23 mouse cellular contexts compared by ENCODE assay signal in genomic region chr2:166039681-166040080, GRCm38 (mm10). TPM values are rescaled to one million over a fixed set of nuclear protein-coding genes. Genes with fewer than 3 reads are reported as not detected.
DNase-seq lines count a peak whose midpoint lies in the region; ATAC-seq and TF ChIP-seq lines count a peak whose summit lies in the region.
"Had no signal": no experiment of that assay in that cellular context is flagged by ENCODE, and none has a peak within 500 bp of the region (broad histone marks: within the 10 kb centered on the region; RNA-seq: fewer than 3 reads in every experiment).

No protein-coding gene starts in this region.

- 87% methylated on average over 4 of the region's 4 CpGs for WGBS in heart, embryonic 12.5 days
- WGBS in heart, embryonic 11.5 days (ENCODE audit: insufficient replicate concordance): 80% methylated on average over 4 of the region's 4 CpGs
- 48% methylated on average over 4 of the region's 4 CpGs for WGBS in kidney, adult 2 months
- WGBS in kidney, embryonic 14.5 days: 86% methylated on average over 4 of the region's 4 CpGs
- WGBS in liver, adult 2 months: 78% methylated on average over 4 of the region's 4 CpGs
- WGBS in liver, embryonic 12.5 days (ENCODE audit: insufficient replicate concordance): 79% methylated on average over 4 of the region's 4 CpGs

- no peak for TF ChIP-seq POLR2A in kidney, adult 2 months (IDR thresholded peaks at IDR 0.05; ENCODE audit: low read depth, low read length)
- TF ChIP-seq POLR2A in liver, adult 2 months (IDR thresholded peaks at IDR 0.05; ENCODE audit: extremely low read depth, insufficient read depth, low read length): no peak

- peaks cover 34% of the 10 kb centered on the region for H3K4me1 ChIP-seq in heart, embryonic 12.5 days (replicated peaks)
- H3K4me1 ChIP-seq in heart, embryonic 11.5 days (ENCODE audit: control insufficient read depth, insufficient read depth, low read length): peaks cover 18% of the 10 kb centered on the region
- peaks cover 33% of the 10 kb centered on the region for H3K4me1 ChIP-seq in kidney, adult 2 months (ENCODE audit: control insufficient read depth, insufficient read depth, low read length)
- peaks cover 17% of the 10 kb centered on the region for H3K4me1 ChIP-seq in kidney, embryonic 14.5 days (ENCODE audit: control insufficient read depth, insufficient read depth, low read length)
- peaks cover 12% of the 10 kb centered on the region for H3K4me1 ChIP-seq in liver, adult 2 months (ENCODE audit: control insufficient read depth, insufficient read depth, low read length)
- peaks cover 35% of the 10 kb centered on the region for H3K4me1 ChIP-seq in liver, embryonic 12.5 days
- H3K4me1 ChIP-seq: forebrain, embryonic 13.5 days had no signal

- no peak overlapping the region for H3K4me3 ChIP-seq in heart, embryonic 12.5 days
- no peak overlapping the region for H3K4me3 ChIP-seq in heart, embryonic 11.5 days (ENCODE audit: low read depth, low read length)
- H3K4me3 ChIP-seq in kidney, adult 2 months (ENCODE audit: insufficient read depth, low read depth, low read length): no peak overlapping the region
- H3K4me3 ChIP-seq in kidney, embryonic 14.5 days (ENCODE audit: low read length): no peak overlapping the region
- no peak overlapping the region for H3K4me3 ChIP-seq in liver, adult 2 months (ENCODE audit: insufficient read depth, low read depth, low read length)
- H3K4me3 ChIP-seq in liver, embryonic 12.5 days: no peak overlapping the region
- H3K4me3 ChIP-seq: forebrain, embryonic 10.5 days; forebrain, embryonic 13.5 days; heart, embryonic 13.5 days; hindbrain, embryonic 12.5 days; hindbrain, embryonic 15.5 days had no signal

- no peak overlapping the region for H3K4me2 ChIP-seq in heart, embryonic 12.5 days
- no peak overlapping the region for H3K4me2 ChIP-seq in heart, embryonic 11.5 days
- no peak overlapping the region for H3K4me2 ChIP-seq in kidney, embryonic 14.5 days (replicated peaks; ENCODE audit: low read depth, low read length)
- no peak overlapping the region for H3K4me2 ChIP-seq in liver, embryonic 12.5 days
- H3K4me2 ChIP-seq: forebrain, embryonic 13.5 days; heart, embryonic 13.5 days; hindbrain, embryonic 12.5 days; hindbrain, embryonic 15.5 days had no signal

- no peaks in the 10 kb centered on the region for H3K36me3 ChIP-seq in heart, embryonic 12.5 days
- no peaks in the 10 kb centered on the region for H3K36me3 ChIP-seq in heart, embryonic 11.5 days (ENCODE audit: control insufficient read depth, insufficient read depth, low read length)
- no peaks in the 10 kb centered on the region for H3K36me3 ChIP-seq in kidney, adult 2 months (ENCODE audit: control insufficient read depth, insufficient read depth, low read length)
- H3K36me3 ChIP-seq in kidney, embryonic 14.5 days (ENCODE audit: control insufficient read depth, insufficient read depth, low read length): peaks cover 3% of the 10 kb centered on the region; the same call in 1 of the 2 replicates
- H3K36me3 ChIP-seq in liver, adult 2 months (ENCODE audit: control insufficient read depth, insufficient read depth, low read length): no peaks in the 10 kb centered on the region
- H3K36me3 ChIP-seq in liver, embryonic 12.5 days: no peaks in the 10 kb centered on the region
- H3K36me3 ChIP-seq: heart, embryonic 13.5 days had no signal

- no peaks in the 10 kb centered on the region for H3K27me3 ChIP-seq in heart, embryonic 12.5 days (replicated peaks)
- no peaks in the 10 kb centered on the region for H3K27me3 ChIP-seq in heart, embryonic 11.5 days (ENCODE audit: control insufficient read depth, insufficient read depth, low read length)
- H3K27me3 ChIP-seq in kidney, adult 2 months (replicated peaks; ENCODE audit: control insufficient read depth, insufficient read depth, low read length): no peaks in the 10 kb centered on the region
- no peaks in the 10 kb centered on the region for H3K27me3 ChIP-seq in kidney, embryonic 14.5 days (ENCODE audit: control insufficient read depth, insufficient read depth, low read length)
- no peaks in the 10 kb centered on the region for H3K27me3 ChIP-seq in liver, adult 2 months (ENCODE audit: control insufficient read depth, insufficient read depth, low read length)
- no peaks in the 10 kb centered on the region for H3K27me3 ChIP-seq in liver, embryonic 12.5 days (replicated peaks)
- H3K27me3 ChIP-seq: forebrain, embryonic 13.5 days; heart, embryonic 13.5 days; hindbrain, embryonic 12.5 days; hindbrain, embryonic 15.5 days had no signal

- ATAC-seq in heart, embryonic 12.5 days (ENCODE audit: insufficient number of reproducible peaks, low FRiP score): no peak
- no peak for ATAC-seq in heart, embryonic 11.5 days (replicated peaks; ENCODE audit: insufficient number of reproducible peaks, low FRiP score, low TSS enrichment)
- ATAC-seq in kidney, embryonic 14.5 days (ENCODE audit: low FRiP score, low TSS enrichment): no peak
- no peak for ATAC-seq in liver, embryonic 12.5 days
- ATAC-seq: activated CD4-positive, CD25-positive, alpha-beta regulatory T cell, adult 4 months; forebrain, embryonic 13.5 days; forebrain, embryonic 16.5 days had no signal

- H3K79me2 ChIP-seq in liver, adult 2 months (ENCODE audit: control insufficient read depth, insufficient read depth, low read length): peaks cover 36% of the 10 kb centered on the region

- DNase-seq in adrenal gland, postnatal 10 days: peak; percentile 31
- no peak for DNase-seq in adrenal gland, postnatal 36 days
- DNase-seq in kidney, adult 2 months: peak; percentile 71
- DNase-seq in liver, adult 2 months (ENCODE audit: extremely low read depth, low read depth, low spot score): peak; percentile 35
- DNase-seq: adrenal gland, adult 8-10 months; cerebellum, adult 11 months; cerebellum, adult 2 months; cerebellum, adult 9-11 months; cerebellum, postnatal 25 days; gastrocnemius, postnatal 10 days; gastrocnemius, postnatal 36 days; heart, postnatal 14 days had no signal

- no peak overlapping the region for H3K9ac ChIP-seq in heart, embryonic 12.5 days
- no peak overlapping the region for H3K9ac ChIP-seq in heart, embryonic 11.5 days (ENCODE audit: low read depth, low read length)
- H3K9ac ChIP-seq in kidney, embryonic 14.5 days (ENCODE audit: low read depth, low read length): no peak overlapping the region
- no peak overlapping the region for H3K9ac ChIP-seq in liver, adult 2 months (ENCODE audit: low read depth, low read length)
- H3K9ac ChIP-seq in liver, embryonic 12.5 days: no peak overlapping the region
- H3K9ac ChIP-seq: forebrain, embryonic 13.5 days; heart, embryonic 13.5 days; hindbrain, embryonic 12.5 days; hindbrain, embryonic 15.5 days had no signal

- no peaks in the 10 kb centered on the region for H3K9me3 ChIP-seq in heart, embryonic 12.5 days (replicated peaks)
- H3K9me3 ChIP-seq in heart, embryonic 11.5 days (replicated peaks; ENCODE audit: control insufficient read depth, low read length): no peaks in the 10 kb centered on the region
- no peaks in the 10 kb centered on the region for H3K9me3 ChIP-seq in kidney, embryonic 14.5 days (ENCODE audit: control insufficient read depth, low read length)
- H3K9me3 ChIP-seq in liver, embryonic 12.5 days (replicated peaks): no peaks in the 10 kb centered on the region
- H3K9me3 ChIP-seq: forebrain, embryonic 10.5 days; forebrain, embryonic 13.5 days; heart, embryonic 13.5 days; hindbrain, embryonic 12.5 days; hindbrain, embryonic 15.5 days had no signal

- TF ChIP-seq CTCF in kidney, adult 2 months (conservative IDR thresholded peaks at IDR 0.05; ENCODE audit: insufficient read depth, insufficient read length, low read depth, low read length): no peak
- no peak for TF ChIP-seq CTCF in liver, adult 2 months (IDR thresholded peaks at IDR 0.05; ENCODE audit: low read depth, low read length)

- 0 out of 2 replicates have a peak overlapping the region, but pooled peaks have one; percentile 11 for H3K27ac ChIP-seq in heart, embryonic 12.5 days (ENCODE audit: poor library complexity, severe bottlenecking)
- no peak overlapping the region for H3K27ac ChIP-seq in heart, embryonic 11.5 days (ENCODE audit: low read depth, low read length)
- no peak overlapping the region for H3K27ac ChIP-seq in kidney, adult 2 months (ENCODE audit: insufficient read depth, low read depth, low read length)
- H3K27ac ChIP-seq in kidney, embryonic 14.5 days (ENCODE audit: low read depth, low read length): no peak overlapping the region
- H3K27ac ChIP-seq in liver, adult 2 months (replicated peaks; ENCODE audit: insufficient read depth, low read depth, low read length): no peak overlapping the region
- H3K27ac ChIP-seq in liver, embryonic 12.5 days: no peak overlapping the region
- H3K27ac ChIP-seq: forebrain, embryonic 10.5 days; forebrain, embryonic 13.5 days; heart, embryonic 13.5 days; hindbrain, embryonic 12.5 days; hindbrain, embryonic 15.5 days had no signal

RNA-seq across cellular contexts. Expression of gene Ncoa3, which starts 47.2 kb away (rescaled TPM):
- 10 to 100 TPM; 24.1 to 31.7 TPM for total RNA-seq in adrenal gland, postnatal 10 days (2021)
- 10 to 100 TPM; 24.6 to 42.8 TPM for total RNA-seq in adrenal gland, postnatal 36 days (2021)
- 16.4 and 17.4 TPM in 2 replicates for polyA plus RNA-seq in heart, embryonic 12.5 days (2016; fragmentation: Nextera tagmentation; extraction: Ambion mirVana)
- polyA plus RNA-seq in heart, embryonic 11.5 days (2014; fragmentation: Nextera tagmentation; extraction: Ambion mirVana): 14.2 and 15.6 TPM in 2 replicates
- polyA plus RNA-seq in kidney, adult 2 months (2012; rRNA removed): 36.3 and 42.0 TPM in 2 replicates
- 18.1 and 23.2 TPM in 2 replicates for polyA plus RNA-seq in kidney, embryonic 14.5 days (2014; fragmentation: Nextera tagmentation; extraction: Ambion mirVana)
- 11.5 and 14.8 TPM in 2 replicates for total RNA-seq in liver, adult 2 months (2014; rRNA removed)
- 8.2 and 13.6 TPM in 2 replicates for polyA plus RNA-seq in liver, adult 2 months (2012; rRNA removed)
- 8.1 and 8.3 TPM in 2 replicates for polyA plus RNA-seq in liver, embryonic 12.5 days (2016; fragmentation: Nextera tagmentation; extraction: Ambion mirVana)

Comparison
In these comparisons a context has a peak if more than half of its experiments do, and no peak if none do; other contexts are left out.
1. DNase-seq: peak in adrenal gland, postnatal 10 days (single experiment), kidney, adult 2 months (single experiment) and liver, adult 2 months (single experiment); none in adrenal gland, postnatal 36 days (0 of 2).